Mouse (Mus musculus): ENCODE measurements at regions not wholly inside any gene's neighbourhood (a gene's known extent, or its start where the extent isn't known, plus 50 kb on each side); places are given as distances from the start of the nearest gene placed in this dataset.

DNA sequence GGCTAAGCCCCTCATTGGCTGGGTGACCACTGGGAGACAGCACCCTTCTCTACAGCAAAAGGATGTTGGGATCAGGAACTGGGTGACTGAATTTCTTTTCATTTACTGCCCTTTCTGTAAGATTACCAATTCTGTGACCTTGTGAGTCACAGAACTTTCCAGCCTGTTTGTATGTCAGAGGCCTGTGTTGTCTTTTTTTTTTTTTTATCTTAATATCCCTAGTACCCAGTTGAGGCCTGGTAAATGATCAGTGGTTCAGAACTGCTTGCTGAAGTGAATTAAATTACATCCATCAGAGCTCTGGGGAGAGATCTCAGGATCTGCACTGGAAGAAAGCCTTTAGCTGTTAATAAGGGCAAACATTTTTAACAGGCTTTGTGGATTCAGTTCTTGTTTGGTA, 114.8 kb upstream of the Zfp648 start:
- DNase-seq = no peak

DNA sequence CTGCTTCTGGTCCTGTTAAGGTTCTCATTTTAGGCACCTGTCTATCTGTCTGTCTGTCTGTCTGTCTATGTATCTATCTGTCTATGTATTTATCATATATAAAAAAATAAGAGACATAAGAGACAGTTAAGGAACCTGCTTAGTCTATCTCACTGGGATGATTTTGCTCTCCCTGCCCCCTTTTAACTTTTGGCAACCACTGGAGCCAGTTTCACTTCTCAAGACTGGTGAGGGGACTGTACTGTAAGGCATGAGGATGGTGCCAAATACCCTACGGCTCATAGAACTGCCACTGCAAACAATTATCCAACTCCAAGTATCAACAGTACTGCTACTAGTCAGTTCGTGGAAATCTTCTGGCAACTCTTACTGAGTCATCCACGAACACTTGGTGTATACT, 111.2 kb upstream of the Zfp648 start:
- DNase-seq = no peak

DNA sequence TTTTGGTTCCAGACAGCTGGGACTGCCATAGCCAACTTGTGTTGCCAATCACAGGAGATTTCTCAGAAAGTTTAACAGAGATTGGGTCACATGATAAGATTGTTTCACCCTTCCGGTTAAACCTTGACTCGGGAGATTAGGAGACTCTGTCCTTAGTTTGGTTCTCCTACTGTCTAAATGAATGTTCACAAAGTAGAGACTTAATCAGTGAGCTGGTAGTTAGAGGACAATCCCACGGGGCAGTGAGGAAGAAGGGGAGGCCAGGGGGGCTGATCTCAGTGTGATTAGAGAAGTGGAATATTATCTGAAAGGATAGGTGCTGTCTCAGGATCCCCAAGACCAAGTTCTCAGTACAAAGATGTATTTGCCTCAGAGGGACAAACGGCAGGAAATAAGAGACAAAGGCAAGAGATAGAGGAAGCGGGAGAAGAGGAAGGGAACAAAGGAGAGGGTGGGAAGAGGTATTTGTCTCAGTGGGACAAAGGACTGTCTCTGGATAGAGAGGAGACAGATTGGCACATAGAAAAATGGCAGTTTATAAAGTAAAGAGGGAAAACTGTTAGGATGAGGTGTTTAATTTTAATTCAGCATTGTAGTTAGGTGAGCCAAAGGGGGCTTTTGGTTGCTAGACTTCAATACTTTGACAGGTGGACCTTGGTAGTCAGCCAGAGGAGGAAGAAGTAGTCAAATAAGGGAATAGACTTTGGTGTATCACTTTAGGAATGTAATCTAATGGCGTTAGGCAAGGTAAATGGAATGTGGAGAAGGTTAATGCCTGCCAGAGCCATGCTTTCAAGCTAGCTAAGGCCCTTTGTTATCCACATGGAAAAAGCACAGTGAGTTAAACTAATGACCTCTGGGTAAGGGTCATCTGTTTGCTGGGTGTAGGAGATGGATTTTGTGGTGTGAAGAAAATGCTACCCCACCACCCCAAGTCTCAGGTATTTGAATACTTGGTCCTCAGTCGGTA, 110.2 kb upstream of the Zfp648 start:
- DNase-seq = peak in 1 of 2 experiments; percentile 20

DNA sequence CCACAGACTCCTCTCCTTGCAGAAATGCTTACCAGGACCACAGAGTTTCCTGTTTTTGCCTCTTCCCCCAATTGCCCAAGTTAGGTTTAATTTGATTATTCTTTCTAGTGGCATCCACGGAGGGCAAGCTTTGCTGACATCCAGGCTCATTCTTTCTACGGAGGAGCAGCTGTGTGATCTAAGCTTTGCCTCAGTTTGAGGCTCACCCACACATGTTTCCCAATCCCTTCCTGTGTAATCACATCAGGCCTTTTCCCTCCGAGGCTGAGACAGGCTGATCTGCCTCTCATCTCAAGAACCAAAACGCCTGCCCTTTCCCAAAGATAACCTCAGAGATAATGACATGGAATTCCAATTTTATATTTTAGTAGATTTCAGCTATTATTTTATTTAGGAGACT, 107.4 kb upstream of the Zfp648 start:
- DNase-seq = no peak

DNA sequence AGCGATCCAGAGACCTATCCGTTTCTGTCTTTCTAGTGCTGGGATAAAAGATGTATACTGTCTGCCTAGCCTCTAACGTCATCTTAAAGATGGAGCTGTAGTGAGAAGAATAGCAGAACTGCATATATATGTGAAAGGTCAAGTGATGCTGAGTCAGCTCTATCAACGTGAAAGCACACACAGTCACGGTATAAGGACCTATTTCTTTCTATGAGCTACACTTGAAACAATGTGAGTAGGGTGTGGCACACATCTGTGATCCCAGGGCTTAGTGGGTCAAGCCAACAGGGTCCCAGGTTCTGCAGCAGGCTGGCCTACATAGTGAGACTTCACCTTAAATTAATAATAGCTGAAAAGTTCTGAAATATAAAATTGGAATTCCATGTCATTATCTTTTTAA, 106.6 kb upstream of the Zfp648 start:
- DNase-seq = no peak

DNA sequence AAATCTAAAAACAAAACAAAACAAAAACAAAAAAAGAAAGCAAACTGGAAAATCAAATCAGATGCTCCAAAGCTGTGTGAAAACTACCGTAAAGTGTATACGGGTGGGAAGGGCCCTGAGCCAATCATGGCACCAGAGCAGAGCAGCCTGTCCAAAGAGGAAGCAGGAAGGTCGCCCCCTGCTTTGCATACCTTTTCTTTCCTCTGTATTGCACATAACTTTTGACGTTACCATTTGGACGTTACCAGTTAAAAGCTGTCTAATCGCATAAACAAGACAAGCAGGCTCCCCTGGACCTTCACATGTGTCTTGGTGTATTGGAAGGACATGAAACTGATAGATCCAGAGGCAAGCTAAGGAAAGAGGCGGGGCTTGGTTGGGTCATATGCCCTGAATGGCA, 104.9 kb upstream of the Zfp648 start:
- no peak for DNase-seq

DNA sequence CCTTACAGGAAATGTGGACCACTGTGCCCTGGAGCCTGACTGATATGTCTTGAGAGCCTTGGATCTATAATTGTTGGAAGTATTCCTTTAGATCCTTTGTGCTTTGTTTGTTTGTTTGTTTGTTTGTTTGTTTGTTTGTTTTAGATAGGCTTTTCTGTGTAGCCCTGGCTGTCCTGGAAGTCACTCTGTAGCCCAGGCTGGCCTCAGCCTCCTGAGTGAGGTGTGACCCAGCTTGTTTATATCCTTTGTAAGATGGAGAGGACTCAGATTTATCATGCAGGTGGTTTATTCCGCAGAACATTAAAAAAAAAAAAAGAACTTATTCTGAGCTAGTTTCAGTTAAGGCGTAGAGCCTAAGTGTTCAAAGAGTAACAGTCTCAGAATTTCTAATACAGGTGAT, 104.1 kb upstream of the Zfp648 start:
- no peak for DNase-seq

DNA sequence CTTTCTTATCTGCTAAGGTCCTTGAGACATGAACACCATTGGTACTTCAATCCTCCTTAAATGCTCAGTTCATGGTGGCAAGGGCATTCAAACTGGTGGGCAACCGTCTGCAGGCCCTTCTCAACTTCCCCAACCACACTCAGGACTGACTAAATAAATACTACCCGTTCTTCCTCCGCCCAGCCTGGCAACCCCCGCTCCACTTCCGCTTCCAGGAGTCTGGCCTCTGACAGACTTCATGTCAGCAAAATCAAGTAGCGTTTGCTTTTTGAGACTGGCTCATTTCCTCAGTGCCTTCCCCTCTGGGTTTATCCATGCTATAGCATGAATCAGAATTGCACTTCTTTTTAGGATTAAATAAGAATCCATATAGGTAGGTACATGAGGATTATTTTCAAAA, 103.3 kb upstream of the Zfp648 start:
- peak; percentile 27 to 39 for DNase-seq

DNA sequence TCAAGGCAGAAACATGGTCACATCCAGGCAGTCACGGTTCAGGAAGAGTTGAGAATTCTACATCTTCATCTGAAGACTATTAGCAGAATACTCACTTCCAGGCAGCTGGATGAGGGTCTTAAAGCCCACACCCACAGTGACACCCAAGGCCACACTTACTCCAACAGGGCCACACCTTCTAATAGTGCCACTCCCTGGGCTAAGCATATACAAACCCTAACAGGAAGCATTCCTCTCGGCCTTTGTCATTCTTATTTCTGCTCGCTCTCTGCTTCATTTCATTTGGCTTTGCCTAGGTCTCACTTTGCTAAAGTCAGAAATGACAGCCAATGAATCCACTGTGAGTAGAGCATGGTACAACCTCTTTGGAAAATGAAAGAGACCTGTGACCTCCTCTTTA, 100.4 kb upstream of the Zfp648 start:
- DNase-seq = no peak

DNA sequence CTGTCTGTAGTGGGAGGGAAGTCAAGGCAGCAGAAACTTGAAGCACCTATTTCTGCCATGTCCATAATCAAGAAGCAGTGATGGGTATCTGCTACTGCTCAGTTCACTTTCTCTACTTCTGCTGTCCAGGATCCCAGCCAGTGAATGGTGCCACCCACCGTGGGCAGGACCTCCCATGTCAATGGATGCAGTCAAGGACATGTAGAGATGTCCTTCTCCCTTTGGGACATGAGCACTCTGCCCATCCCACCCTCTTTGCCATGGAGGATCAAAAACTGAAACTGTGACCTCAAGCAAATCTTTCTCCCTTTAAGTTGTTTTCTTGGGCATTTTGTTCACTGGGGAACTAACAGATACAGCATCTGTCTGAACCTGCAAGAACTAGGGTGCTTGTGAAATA, 99.6 kb upstream of the Zfp648 start:
- peak in 1 of 2 experiments; percentile 54 for DNase-seq

DNA sequence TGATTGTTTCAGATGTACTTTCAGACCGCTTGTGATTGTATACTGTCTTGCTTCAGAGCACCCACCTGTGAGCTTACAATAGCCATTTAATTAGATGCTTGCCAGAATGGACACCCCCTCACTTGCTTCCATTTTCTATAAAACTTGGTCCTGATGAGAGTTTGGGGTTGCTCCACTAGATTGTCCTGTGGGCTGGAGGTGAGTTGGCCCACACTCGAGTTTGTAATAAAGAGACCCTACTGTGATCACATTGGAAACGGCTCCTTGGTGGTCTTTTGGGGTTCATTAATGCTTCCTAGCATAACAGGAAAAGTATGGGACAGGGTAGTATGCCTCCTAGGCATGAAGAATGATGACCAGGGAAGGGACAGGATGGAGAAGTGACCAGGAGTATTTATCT, 98.8 kb upstream of the Zfp648 start:
- DNase-seq = no peak

DNA sequence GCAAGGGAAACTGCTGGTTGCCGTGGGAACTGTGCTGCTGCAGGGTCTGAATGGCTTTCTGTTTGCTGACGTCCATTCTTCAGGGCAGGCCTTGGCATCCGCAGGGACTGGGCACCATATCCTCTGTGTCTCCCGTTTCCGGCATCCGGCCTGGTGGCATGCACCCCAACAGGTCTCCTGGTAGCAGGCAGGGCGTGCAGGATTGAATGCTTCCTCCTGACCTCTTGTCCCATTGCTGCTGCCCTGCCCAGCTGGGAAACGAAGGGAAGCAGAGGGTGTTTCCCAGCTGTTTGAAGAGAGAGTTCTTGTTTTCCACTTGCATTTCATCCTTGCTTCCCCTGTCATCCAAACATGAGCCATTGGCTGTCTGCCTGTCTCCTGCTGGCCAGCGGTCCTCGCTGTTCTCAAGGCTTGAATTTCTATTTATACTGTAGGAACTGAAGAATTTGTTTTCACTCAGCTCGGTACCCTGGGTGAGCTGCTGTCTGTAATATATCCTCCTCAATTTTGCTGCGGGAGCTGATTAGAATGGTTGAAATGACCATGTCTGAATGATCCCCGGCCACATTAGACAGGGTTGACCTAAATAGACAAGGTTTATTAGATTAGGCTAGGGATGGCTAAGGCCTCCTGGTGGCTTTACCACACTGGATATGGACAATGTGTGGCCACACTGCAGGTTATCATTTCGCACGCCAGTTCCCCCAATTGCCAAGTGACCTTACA, 98.0 kb upstream of the Zfp648 start:
- peak; percentile 64 to 73 for DNase-seq

DNA sequence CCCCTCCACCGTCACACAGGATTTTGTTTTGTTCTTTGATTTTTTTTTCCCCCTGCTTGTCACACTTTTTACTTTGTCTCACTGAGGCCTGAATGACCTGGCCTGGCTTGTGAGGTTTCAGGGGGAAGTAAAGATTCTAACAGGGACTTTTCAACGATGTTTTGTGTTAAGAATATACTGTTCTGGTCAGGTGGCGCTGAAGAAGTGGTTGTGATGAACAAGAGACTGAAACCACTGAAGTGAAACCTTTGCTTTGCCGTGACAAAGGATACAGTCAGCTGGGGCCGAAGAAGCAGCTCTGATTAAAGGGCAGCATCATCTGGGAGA, 97.4 kb upstream of the Zfp648 start:
- no peak for DNase-seq

DNA sequence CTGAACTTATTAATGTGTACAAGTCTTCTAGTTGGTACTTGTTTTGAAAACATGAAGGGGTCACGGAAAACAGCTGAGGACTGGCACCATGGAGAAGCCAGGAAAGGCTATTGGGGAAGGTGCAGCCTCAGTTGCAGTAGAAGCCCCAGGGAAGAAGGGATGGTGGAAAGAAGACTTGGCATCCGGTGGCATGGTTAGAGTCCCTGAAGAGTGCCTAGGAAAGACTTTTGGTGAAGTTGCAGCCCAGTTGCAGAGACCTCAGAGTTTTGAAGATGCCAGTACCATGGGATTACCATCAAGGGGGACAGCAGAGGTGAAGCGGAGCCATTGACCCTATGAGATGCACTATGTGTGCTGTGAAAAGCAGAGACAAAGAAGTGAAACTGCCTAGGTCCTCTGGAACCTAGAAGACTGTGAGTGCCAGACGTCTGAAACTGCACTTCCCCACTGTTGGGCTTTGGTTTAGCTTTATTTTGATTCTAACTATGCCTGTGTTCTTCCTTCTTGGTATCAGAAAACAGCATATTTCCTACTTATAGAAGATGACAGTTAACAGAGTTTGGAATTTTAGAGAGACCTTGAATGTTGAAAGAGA, 96.9 kb upstream of the Zfp648 start:
- no peak for DNase-seq

DNA sequence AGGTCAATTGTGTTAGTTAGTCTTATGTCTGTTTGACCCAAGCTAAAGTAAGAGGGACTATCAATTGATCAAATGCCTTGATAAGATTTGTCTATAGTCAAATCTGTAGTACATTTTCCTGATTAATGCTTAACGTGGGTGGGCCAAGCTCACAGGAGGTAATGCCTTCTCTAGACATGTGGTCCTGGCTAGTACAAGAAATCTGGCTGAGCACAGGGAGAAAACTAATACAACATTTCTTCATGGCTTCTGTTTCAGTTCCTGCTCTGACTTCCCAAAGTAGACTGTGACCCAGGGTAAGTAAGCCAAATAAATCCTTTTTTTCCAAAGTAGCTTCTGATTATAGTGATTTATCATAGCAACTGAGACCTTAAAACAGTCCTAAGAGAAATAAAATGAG, 96.2 kb upstream of the Zfp648 start:
- DNase-seq = no peak

DNA sequence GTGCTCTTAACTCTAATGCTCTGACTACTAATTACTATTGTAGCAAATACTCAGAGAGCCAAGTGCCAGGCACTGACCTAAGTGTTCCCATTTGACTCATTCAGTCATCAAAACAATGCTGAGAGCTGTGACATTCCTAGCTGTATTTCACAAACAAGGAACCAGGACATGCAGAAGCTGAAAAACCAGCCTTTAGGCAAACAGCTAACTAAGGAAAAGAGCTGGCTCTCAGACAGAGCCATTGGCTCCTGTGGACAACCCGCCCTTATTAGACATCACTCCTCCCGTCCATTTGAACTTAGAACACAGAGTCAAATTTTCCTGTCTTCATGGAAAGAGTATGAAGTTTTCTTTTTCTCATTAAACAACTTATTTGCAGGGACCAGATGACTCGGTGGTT, 88.5 kb upstream of the Zfp648 start:
- DNase-seq = no peak

DNA sequence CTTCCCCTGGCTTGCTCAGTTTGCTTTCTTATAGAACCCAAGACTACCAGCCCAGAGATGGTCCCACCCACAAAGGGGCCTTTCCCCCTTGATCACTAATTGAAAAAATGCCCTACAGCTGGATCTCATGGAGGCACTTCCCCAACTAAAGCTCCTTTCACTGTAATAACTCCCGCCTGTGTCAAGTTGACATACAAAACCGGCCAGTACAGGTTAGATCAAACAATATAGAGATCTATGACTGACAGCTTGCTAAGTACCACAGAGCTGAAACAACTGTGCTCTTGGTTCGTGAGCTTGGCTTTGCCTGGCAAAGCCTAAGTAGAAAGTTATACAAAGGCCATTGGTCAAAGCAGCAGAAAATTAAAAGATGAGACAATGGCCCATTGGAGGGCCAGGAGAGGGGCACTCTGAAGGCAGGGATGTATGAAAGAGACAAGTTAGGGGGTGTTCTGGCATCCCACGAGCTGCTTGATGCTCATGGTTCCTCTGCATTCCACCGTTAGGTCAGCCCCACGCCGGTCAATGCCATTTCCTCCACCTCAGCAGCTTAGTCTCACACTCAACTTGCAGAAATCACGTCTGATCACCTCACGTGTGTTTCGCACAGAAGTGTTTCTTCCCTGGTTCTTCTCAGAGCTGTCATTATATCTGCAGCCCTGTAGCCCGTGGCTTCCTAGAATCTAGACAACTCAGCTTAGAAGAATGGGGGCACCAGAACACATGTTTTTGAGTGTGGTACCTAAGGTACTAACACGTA, 87.5 kb upstream of the Zfp648 start:
- no peak for DNase-seq

DNA sequence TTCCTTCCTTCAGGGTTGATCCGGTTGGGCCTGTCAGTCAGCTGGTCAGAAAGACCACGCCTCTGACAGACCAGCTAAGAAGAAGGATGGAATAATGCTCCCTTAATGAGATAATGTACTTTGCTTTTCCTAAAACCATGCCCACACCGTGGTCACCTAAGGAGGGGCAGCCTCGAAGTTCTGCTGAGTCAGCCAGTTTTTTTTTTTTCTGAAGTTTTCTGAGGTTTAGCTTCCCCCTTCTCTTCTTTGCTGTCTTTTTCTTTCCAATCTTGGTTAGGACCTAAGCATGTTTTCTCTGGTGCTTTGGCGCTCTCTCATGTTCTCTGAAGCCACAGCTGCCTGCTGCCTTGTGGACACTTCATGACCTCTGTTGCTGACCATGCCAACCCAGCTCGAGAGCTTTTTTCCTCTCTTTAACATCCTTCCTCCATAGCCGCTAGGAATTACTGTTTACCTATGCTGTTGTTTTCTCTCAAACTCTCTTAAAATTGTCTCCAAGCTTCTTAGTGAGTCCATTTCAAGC, 84.7 kb upstream of the Zfp648 start:
- no peak for DNase-seq

DNA sequence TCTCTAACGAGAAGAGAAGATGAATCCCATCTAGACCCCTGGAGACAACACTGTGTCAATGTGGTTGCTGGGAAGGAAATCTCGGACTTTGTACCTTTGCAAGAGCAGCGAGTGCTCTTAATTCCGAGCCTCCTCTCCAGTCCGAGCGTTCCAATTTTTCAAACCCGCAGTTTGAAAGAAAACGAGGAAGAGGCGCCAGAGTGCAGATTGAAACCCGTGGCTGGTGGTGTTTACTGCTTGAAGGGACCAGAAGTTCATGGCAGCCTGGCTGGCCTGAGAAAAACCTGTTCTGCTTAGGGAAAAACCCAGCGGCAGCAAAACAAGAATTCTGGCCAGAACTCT, 83.7 kb upstream of the Zfp648 start:
- DNase-seq = peak; percentile 69 to 81

DNA sequence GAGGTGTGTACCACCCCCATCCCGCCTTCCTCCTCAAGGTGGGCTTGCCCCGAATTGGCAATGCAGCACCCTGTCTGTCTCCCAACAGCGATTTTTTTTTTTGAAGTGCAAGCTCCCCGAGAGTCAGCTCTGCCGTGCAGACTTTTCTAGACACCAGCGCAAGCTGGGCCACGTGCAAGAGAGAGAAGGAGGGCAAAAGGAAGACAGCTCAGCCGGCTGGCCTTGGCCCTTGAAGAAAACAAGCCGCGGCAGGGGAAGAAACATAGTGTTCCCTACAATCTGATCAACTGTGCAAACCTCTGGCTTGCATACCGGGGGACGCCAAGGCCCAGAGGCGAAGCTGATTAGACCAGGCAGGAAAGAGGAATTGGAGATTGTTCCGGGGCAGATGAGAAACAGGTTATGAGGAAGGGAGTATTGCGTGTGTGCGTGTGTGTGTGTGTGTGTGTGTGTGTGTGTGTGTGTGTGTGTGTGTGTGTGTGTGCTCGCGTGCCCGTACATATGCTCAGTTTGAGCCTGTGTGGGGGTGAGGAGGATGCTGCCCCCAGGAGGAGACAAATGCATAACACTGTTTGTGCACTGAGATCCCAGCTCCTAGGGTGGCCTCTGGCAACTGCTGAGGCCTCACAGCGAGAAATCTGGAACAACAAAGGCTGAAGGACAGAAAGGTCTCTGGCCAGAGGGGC, 83.2 kb upstream of the Zfp648 start:
- peak; percentile 64 to 79 for DNase-seq

DNA sequence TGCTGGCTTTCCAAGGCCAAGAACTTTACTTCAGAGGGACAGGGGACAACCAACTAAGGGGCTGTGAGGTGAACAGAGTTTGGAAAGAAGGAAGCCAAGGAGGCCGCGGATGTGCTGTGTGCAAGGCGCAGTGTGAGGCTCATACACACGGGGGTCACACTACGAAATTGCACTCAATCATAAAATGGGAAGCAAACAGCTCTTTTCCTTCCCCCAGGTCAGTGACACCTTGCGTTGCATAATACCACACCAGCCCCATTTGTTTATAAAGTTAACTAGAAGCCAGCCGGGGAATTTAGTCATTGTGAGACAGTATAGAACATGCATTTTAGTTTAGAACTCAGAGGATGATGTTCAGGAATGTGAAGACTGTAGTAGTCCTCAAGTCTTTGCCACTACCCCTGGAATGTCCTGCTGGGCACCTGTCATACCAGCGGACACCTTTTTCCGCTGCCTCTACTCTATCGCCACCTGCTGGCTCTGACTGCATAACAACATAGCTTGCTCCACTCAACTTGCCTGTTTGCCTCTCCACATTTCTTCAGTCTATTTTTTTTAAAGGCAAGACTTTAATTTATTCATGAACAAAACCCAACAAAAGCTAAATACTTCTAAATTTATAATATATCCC, 82.5 kb upstream of the Zfp648 start:
- peak; percentile 82 to 93 for DNase-seq

DNA sequence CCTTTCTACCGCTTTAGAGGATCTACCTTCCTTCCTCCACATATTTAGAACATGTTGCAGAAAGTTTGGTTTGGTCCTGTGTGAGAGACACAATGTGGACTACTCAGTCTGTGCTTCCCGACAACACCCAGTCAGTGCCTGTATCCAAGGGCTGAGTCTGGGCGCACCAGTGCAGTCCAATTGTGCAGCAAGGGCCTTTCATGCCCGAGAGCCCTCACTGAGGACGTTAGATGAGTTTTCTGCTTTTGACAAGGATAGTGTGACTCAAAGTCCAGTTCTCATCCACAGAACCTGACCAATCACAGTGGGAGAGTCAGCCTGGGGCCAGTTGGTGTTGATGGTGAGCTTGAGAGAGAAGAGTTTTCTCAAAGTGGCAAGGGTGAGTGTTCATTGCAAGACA, 81.4 kb upstream of the Zfp648 start:
- peak; percentile 74 to 84 for DNase-seq
